Mouse (Mus musculus) megakaryocyte-erythroid progenitor cell, adult 5-6 weeks (primary cell): ENCODE measurements around the gene Txlna. TPM values are rescaled to one million over a fixed set of nuclear protein-coding genes. Genes with fewer than 3 reads are reported as not detected.

Experiments
- ATAC-seq: replicated peaks from 2 replicates; pipeline ENCODE4 v1.8.0; 2016; ENCODE audit warnings: mild to moderate bottlenecking, inconsistent platforms; ENCODE audit not compliant: severe bottlenecking, poor library complexity, low FRiP score, low TSS enrichment
- total RNA-seq, 2 experiments: library from RNA; stranded (forward) in 1 of 2; stranded (reverse) in 1 of 2; fragments of 200-1000, 215-1000 nt in 1 of 2; fragments of >200 nt in 1 of 2; fragmentation: Nextera tagmentation in 1 of 2; gene quantifications; 2 replicates each; pipeline ENCODE4 v1.2.3; 2014 to 2017

Gene Txlna
- total RNA-seq, 2 experiments from 2014 or later, result 48.2 to 81.8 TPM

GRCm38 (mm10) chr4:129609139-129609631 is 31.7 kb downstream of the Txlna start:
- no peak for ATAC-seq

GRCm38 (mm10) chr4:129608426-129609025 is 32.3 kb downstream of the Txlna start:
- ATAC-seq, result peak; percentile 90

GRCm38 (mm10) chr4:129600233-129601158 is 40.4 kb downstream of the Txlna start, which contains the start of the genes Eif3i and Tmem234:
Eif3i (minus strand) TSS chr4:129600648.
Tmem234 (plus strand) TSS chr4:129600668.
- peak; percentile 95 for ATAC-seq

- 0 out of 2 replicates have a peak, but pooled peaks have one; percentile 31 for ATAC-seq
Measured at GRCm38 (mm10) chr4:129588865-129589264, 52.0 kb downstream of the Txlna start.

GRCm38 (mm10) chr4:129586943-129587342 is 53.9 kb downstream of the Txlna start:
- ATAC-seq, result no peak

GRCm38 (mm10) chr4:129585773-129586172 is 55.1 kb downstream of the Txlna start:
- no peak for ATAC-seq

- ATAC-seq, result peak; percentile 94
Measured at GRCm38 (mm10) chr4:129584884-129585608, 55.8 kb downstream of the Txlna start.

- ATAC-seq, result no peak
Measured at GRCm38 (mm10) chr4:129584370-129584769, 56.5 kb downstream of the Txlna start.

GRCm38 (mm10) chr4:129582251-129582650 is 58.6 kb downstream of the Txlna start:
- no peak for ATAC-seq

GRCm38 (mm10) chr4:129580347-129580746 is 60.5 kb downstream of the Txlna start:
- ATAC-seq, result no peak

GRCm38 (mm10) chr4:129578466-129578865 is 62.4 kb downstream of the Txlna start, which contains the start of gene Fam167b:
Fam167b (minus strand) TSS chr4:129578549.
- ATAC-seq, result no peak

GRCm38 (mm10) chr4:129577688-129578087 is 63.2 kb downstream of the Txlna start:
- ATAC-seq, result no peak

- peak; percentile 72 for ATAC-seq
Measured at GRCm38 (mm10) chr4:129576863-129577491, 63.9 kb downstream of the Txlna start.

Other genes starting within 250 kb of the Txlna start
- not detected in 2 replicates for gene Zbtb8b, start 200.2 kb downstream of the Txlna start, total RNA-seq (2014; fragmentation: Nextera tagmentation)
- gene Zbtb8b, start 200.2 kb downstream of the Txlna start, total RNA-seq (2017), result 0.05 TPM in 1 of 2 replicates, not detected in the other
- 36.1 and 36.3 TPM in 2 replicates for gene Bsdc1, start 179.5 kb downstream of the Txlna start, total RNA-seq (2014; fragmentation: Nextera tagmentation)
- gene Bsdc1, start 179.5 kb downstream of the Txlna start, total RNA-seq (2017), result 31.3 and 52.3 TPM in 2 replicates
- gene Tssk3, start 150.0 kb downstream of the Txlna start, total RNA-seq (2014; fragmentation: Nextera tagmentation), result not detected in 2 replicates
- gene Tssk3, start 150.0 kb downstream of the Txlna start, total RNA-seq (2017), result not detected in 2 replicates
- not detected in 2 replicates for gene Fam229a, start 149.9 kb downstream of the Txlna start, total RNA-seq (2014; fragmentation: Nextera tagmentation)
- not detected in 2 replicates for gene Fam229a, start 149.9 kb downstream of the Txlna start, total RNA-seq (2017)
- gene Marcksl1, start 127.5 kb downstream of the Txlna start, total RNA-seq (2014; fragmentation: Nextera tagmentation), result 29.9 and 30.4 TPM in 2 replicates
- gene Marcksl1, start 127.5 kb downstream of the Txlna start, total RNA-seq (2017), result 41.4 and 48.3 TPM in 2 replicates
- 136 and 147 TPM in 2 replicates for gene Hdac1, start 98.4 kb downstream of the Txlna start, total RNA-seq (2014; fragmentation: Nextera tagmentation)
- gene Hdac1, start 98.4 kb downstream of the Txlna start, total RNA-seq (2017), result 72.7 and 76.2 TPM in 2 replicates
- 12.7 and 12.8 TPM in 2 replicates for gene Lck, start 67.4 kb downstream of the Txlna start, total RNA-seq (2014; fragmentation: Nextera tagmentation)
- gene Lck, start 67.4 kb downstream of the Txlna start, total RNA-seq (2017), result 3.7 and 11.6 TPM in 2 replicates
- gene Fam167b, start 62.5 kb downstream of the Txlna start, total RNA-seq (2014; fragmentation: Nextera tagmentation), result not detected in 2 replicates
- not detected in 2 replicates for gene Fam167b, start 62.5 kb downstream of the Txlna start, total RNA-seq (2017)
- 425 and 431 TPM in 2 replicates for gene Eif3i, start 40.4 kb downstream of the Txlna start, total RNA-seq (2014; fragmentation: Nextera tagmentation)
- 323 and 412 TPM in 2 replicates for gene Eif3i, start 40.4 kb downstream of the Txlna start, total RNA-seq (2017)
- 116 and 126 TPM in 2 replicates for gene Tmem234, start 40.4 kb downstream of the Txlna start, total RNA-seq (2014; fragmentation: Nextera tagmentation)
- 89.9 and 120 TPM in 2 replicates for gene Tmem234, start 40.4 kb downstream of the Txlna start, total RNA-seq (2017)
- gene Dcdc2b, start 26.8 kb downstream of the Txlna start, total RNA-seq (2014; fragmentation: Nextera tagmentation), result not detected in 2 replicates
- 11.0 TPM in 1 of 2 replicates, not detected in the other for gene Dcdc2b, start 26.8 kb downstream of the Txlna start, total RNA-seq (2017)
- gene Iqcc, start 22.0 kb downstream of the Txlna start, total RNA-seq (2014; fragmentation: Nextera tagmentation), result 26.8 and 31.8 TPM in 2 replicates
- 14.6 and 18.7 TPM in 2 replicates for gene Iqcc, start 22.0 kb downstream of the Txlna start, total RNA-seq (2017)
- gene Ccdc28b, start 17.1 kb downstream of the Txlna start, total RNA-seq (2014; fragmentation: Nextera tagmentation), result 31.0 and 63.2 TPM in 2 replicates
- gene Ccdc28b, start 17.1 kb downstream of the Txlna start, total RNA-seq (2017), result 26.9 and 54.5 TPM in 2 replicates
- 36.1 and 38.6 TPM in 2 replicates for gene Kpna6, start 31.7 kb upstream of the Txlna start, total RNA-seq (2014; fragmentation: Nextera tagmentation)
- gene Kpna6, start 31.7 kb upstream of the Txlna start, total RNA-seq (2017), result 25.1 and 39.0 TPM in 2 replicates
- 26.6 and 31.7 TPM in 2 replicates for gene Tmem39b, start 55.8 kb upstream of the Txlna start, total RNA-seq (2014; fragmentation: Nextera tagmentation)
- gene Tmem39b, start 55.8 kb upstream of the Txlna start, total RNA-seq (2017), result 6.0 and 7.6 TPM in 2 replicates
- gene Khdrbs1, start 101.2 kb upstream of the Txlna start, total RNA-seq (2014; fragmentation: Nextera tagmentation), result 99.6 and 107 TPM in 2 replicates
- 103 and 112 TPM in 2 replicates for gene Khdrbs1, start 101.2 kb upstream of the Txlna start, total RNA-seq (2017)
- 168 and 313 TPM in 2 replicates for gene Ptp4a2, start 170.2 kb upstream of the Txlna start, total RNA-seq (2014; fragmentation: Nextera tagmentation)
- 419 and 540 TPM in 2 replicates for gene Ptp4a2, start 170.2 kb upstream of the Txlna start, total RNA-seq (2017)